Mouse (Mus musculus) kidney, adult 2 months (tissue): ENCODE results near the gene Cacna2d4.

Experiments used
- CTCF ChIP-seq: fragments of 200-500 bp; conservative IDR thresholded peaks from 2 replicates; pipeline ENCODE4 v1.5.1; 2011; ENCODE audit warnings: low read depth, mild to moderate bottlenecking, control low read depth, low read length, moderate library complexity, mixed read lengths; ENCODE audit not compliant: insufficient read depth, insufficient read length
- POLR2A ChIP-seq: fragments of 200-500 bp; IDR thresholded peaks from one replicate; pipeline ENCODE4 v1.6.1; 2011; ENCODE audit warnings: low read depth, low read length, control low read depth

DNA sequence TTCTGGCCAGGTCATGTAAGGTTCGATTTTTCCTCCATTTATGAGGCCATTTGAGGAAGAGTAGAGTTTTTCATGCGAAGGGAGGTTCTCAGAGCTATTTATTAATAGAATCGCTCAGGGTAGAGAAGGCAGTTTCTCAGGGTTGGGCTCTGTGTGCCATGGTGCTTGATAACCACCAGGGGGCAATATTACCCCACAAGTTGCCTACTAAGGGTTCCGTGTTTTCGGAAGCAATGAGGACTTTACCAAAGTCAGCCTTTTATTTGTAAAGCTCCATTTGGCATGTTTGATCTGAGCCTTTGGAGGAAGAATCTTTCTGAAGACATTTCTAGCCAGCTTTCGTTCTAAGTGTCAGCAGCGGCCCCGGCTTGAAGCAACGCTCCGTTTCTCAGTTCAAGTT lies 16.0 kb upstream of the Cacna2d4 start:
- peak; percentile 82 for TF ChIP-seq CTCF
- TF ChIP-seq POLR2A: no peak
